Mouse (Mus musculus) heart, embryonic 10.5 days (tissue): Measurements from ENCODE around the gene C3. TPM values are rescaled to one million over a fixed set of nuclear protein-coding genes. Genes with fewer than 3 reads are reported as not detected.

Experiments used
- DNase-seq: peaks from one replicate; pipeline ENCODE4 v3.0.0-alpha.2; 2017; ENCODE audit warnings: low spot score
- H3K27ac ChIP-seq: fragments of 300-500 bp; sonication (generic); 2 replicates; pipeline ENCODE4 v1.5.1; 2016; ENCODE audit warnings: mild to moderate bottlenecking
- H3K27me3 ChIP-seq: fragments of 300-500 bp; sonication (generic); 2 replicates; pipeline ENCODE4 v1.6.1; 2016; ENCODE audit warnings: mild to moderate bottlenecking; ENCODE audit not compliant: poor library complexity, insufficient read depth, severe bottlenecking
- H3K36me3 ChIP-seq: fragments of 300-500 bp; sonication (generic); 2 replicates; pipeline ENCODE4 v1.6.1; 2016; ENCODE audit warnings: mild to moderate bottlenecking, moderate library complexity
- H3K4me1 ChIP-seq: fragments of 300-500 bp; sonication (generic); 2 replicates; pipeline ENCODE4 v1.6.1; 2016; ENCODE audit warnings: mild to moderate bottlenecking
- H3K4me3 ChIP-seq: fragments of 300-500 bp; sonication (generic); 2 replicates; pipeline ENCODE4 v1.5.1; 2016; ENCODE audit warnings: mild to moderate bottlenecking, moderate library complexity
- H3K9me3 ChIP-seq: fragments of 300-500 bp; sonication (generic); 2 replicates; pipeline ENCODE4 v1.6.1; 2016; ENCODE audit warnings: mild to moderate bottlenecking, moderate library complexity
- WGBS: fragments of 180-500 bp; shearing (Covaris S2); methylation state at CpG from one replicate; pipeline ENCODE4 v1.1.7; 2016; 5-methylcytosine and 5-hydroxymethylcytosine counted together
- polyA plus RNA-seq: library from polyadenylated mRNA; unstranded; fragments of >200 nt; fragmentation: Nextera tagmentation; extraction: Ambion mirVana; gene quantifications from 2 replicates; pipeline ENCODE4 v1.2.1, GENCODE M21; 2016

C3 gene
- polyA plus RNA-seq, 1 experiment from 2014 or later: 5.3 TPM

DNA sequence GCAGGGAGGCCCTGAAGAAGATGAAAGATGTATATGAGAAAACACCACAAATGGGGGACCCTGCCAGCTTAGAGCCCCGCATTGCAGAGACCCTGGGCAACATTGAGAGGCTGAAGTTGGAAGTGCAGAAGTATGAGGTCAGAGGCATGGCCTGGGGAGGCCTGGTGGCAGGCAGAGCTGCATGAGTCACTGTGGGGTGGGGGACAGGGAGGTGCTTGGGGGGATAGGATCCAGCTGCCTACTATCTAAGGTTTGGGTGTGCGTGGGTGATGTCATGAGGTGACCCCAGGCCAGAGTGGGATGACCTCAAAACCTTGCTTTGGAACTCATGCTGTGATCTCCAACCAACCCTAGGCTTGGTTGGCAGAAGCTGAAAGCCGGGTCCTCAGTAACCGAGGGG is 33.4 kb upstream of the C3 start:
- Histone ChIP-seq H3K4me1 (peaks cover 15% of the 10 kb centered on the region), H3K36me3 (peaks cover 80% of the 10 kb centered on the region), H3K4me3 (no peak overlapping the region), H3K9me3 (no peaks in the 10 kb centered on the region), H3K27me3 (no peaks in the 10 kb centered on the region), H3K27ac (no peak overlapping the region)
- peak; percentile 47 for DNase-seq
- 92% methylated on average over 4 of the region's 4 CpGs for WGBS

DNA sequence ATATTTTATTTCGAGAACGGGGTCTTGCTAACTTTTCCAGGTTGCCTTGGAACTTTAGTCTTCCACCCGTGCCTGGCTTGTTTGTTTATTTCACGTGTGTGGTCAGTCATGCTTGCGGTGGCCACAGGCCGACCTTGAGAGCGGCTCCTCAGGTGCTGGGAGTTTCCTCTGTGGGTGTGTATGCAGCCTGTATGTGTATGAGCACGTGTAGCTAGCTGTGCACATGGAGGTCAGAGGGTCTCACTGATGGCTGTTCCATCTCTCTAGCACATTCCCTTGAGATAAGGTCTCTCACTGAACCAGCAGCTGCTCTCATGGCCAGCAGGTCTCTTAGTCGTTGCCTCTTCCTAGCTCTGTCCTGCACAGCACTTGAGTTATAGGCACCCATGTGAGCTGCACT is 32.4 kb upstream of the C3 start:
- Histone ChIP-seq H3K27me3 (no peaks in the 10 kb centered on the region), H3K36me3 (peaks cover 89% of the 10 kb centered on the region), H3K4me1 (peaks cover 13% of the 10 kb centered on the region), H3K27ac (no peak overlapping the region), H3K4me3 (no peak overlapping the region), H3K9me3 (no peaks in the 10 kb centered on the region)
- peak; percentile 63 for DNase-seq
- WGBS: 73% methylated on average over 9 of the region's 9 CpGs

DNA sequence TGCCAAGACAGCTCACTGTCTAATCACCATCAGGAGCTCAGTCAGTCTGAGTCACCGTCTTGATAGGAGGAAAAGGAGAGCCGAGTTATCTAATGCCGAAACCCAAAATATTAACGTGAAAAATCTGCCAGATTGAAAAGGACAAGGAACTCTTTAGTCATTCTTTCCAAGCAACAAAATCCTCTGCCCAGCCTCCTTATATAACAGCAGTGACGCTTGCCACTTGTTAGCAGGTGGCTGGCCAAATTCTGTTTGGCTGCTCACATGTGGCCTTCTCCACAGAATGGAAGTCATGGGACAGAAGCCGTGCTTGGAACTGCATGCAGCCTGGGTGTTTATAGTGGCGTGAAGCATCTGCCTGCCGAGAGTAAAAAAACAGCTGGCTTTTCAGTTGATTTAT is 31.8 kb upstream of the C3 start:
- Histone ChIP-seq H3K36me3 (peaks cover 95% of the 10 kb centered on the region), H3K9me3 (no peaks in the 10 kb centered on the region), H3K27me3 (no peaks in the 10 kb centered on the region), H3K27ac (no peak overlapping the region), H3K4me1 (peaks cover 7% of the 10 kb centered on the region), H3K4me3 (no peak overlapping the region)
- WGBS: 87% methylated on average over 8 of the region's 8 CpGs
- peak; percentile 42 for DNase-seq

DNA sequence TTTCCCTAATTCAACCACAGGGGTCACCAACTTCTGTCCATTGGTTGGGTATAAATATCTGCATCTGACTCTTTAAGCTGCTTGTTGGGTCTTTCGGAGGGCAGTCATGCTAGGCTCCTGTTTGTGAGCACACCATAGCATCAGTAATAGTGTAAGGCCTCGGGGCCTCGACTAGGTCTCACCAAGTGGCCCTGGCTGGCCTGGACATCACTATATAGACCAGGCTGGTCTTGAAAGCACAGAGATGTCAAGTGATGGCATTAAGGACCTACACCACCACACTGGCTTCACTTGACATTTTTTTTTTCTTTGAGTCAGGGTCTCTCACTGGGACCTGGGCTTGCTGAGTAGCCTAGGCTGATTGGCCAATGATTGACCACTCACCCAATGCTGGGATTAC is 30.3 kb upstream of the C3 start:
- Histone ChIP-seq H3K4me1 (peaks cover 8% of the 10 kb centered on the region), H3K4me3 (no peak overlapping the region), H3K27me3 (no peaks in the 10 kb centered on the region), H3K27ac (no peak overlapping the region), H3K9me3 (no peaks in the 10 kb centered on the region), H3K36me3 (peaks cover 98% of the 10 kb centered on the region)
- DNase-seq: peak; percentile 67
- 95% methylated on average over 3 of the region's 3 CpGs for WGBS

DNA sequence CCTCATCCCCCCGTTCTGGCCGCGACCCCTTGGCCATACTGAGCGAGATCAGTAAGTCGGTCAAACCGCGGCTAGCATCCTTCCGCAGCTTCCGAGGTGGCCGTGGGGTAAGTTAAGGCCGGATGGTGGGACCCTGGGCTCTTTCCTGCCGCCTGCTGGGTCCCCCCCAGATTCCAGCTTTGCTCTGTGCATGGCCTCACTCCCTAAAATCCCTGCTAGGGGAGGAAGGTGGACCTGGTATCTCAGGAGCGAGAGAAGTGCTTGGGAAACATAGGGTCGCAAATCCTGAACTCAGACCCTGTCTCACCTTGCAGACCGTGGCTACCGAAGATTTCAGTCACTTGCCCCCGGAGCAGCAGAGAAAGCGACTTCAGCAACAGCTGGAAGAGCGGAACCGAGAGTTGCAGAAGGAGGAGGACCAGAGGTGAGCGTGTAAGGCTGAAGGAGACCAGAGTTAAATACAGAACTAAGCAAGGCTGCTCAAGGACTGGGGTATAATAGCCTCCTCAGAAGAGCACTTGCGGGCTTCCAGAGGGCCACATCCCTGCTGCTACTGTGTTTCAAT is 29.1 kb upstream of the C3 start:
- Histone ChIP-seq H3K36me3 (peaks cover 88% of the 10 kb centered on the region), H3K4me3 (no peak overlapping the region), H3K9me3 (no peaks in the 10 kb centered on the region), H3K27me3 (no peaks in the 10 kb centered on the region), H3K4me1 (peaks cover 10% of the 10 kb centered on the region), H3K27ac (no peak overlapping the region)
- peak; percentile 69 for DNase-seq
- 95% methylated on average over 22 of the region's 22 CpGs for WGBS

DNA sequence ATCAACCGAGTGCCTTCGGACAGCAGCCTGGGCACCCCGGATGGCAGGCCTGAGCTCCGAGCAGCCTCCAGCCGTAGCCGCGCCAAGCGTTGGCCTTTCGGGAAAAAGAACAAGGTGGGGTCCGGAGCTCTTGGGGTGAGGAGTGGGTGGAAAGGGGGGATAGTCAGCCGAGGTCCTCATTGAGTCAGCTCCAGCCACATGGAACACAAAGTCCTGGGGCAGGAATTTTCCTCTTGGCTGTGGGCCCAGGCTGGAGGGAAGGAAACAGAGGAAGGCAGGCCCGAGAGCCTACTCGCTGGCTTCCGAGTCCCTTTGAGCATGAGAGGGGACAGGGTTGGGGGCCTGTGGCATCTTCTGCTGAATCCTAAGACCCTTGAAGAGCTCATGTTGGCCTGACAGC is 27.4 kb upstream of the C3 start:
- Histone ChIP-seq H3K27me3 (no peaks in the 10 kb centered on the region), H3K4me1 (peaks cover 13% of the 10 kb centered on the region), H3K27ac (no peak overlapping the region), H3K9me3 (no peaks in the 10 kb centered on the region), H3K4me3 (no peak overlapping the region), H3K36me3 (peaks cover 72% of the 10 kb centered on the region)
- WGBS: 93% methylated on average over 14 of the region's 14 CpGs
- no peak for DNase-seq

DNA sequence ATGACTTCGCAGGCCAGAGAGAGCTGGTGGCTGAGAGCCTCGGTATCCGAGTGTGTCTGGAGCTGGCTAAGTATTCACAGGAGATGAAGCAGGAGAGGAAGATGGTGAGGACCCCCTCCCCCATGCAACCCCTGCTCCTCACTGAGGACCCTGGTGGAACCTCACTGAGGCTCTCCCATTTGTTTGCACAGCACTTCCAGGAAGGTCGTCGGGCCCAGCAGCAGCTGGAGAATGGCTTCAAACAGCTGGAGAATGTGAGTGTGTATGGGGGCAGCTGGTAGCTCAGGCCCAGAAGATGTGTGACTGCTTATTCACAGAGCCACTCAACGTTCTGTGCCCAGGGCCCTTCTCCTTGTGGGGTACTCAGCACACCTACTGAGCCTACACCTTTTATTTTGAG is 25.4 kb upstream of the C3 start:
- Histone ChIP-seq H3K27ac (no peak overlapping the region), H3K4me3 (no peak overlapping the region), H3K9me3 (no peaks in the 10 kb centered on the region), H3K36me3 (peaks cover 51% of the 10 kb centered on the region), H3K4me1 (peaks cover 17% of the 10 kb centered on the region), H3K27me3 (no peaks in the 10 kb centered on the region)
- peak; percentile 67 for DNase-seq
- WGBS: 69% methylated on average over 6 of the region's 6 CpGs

DNA sequence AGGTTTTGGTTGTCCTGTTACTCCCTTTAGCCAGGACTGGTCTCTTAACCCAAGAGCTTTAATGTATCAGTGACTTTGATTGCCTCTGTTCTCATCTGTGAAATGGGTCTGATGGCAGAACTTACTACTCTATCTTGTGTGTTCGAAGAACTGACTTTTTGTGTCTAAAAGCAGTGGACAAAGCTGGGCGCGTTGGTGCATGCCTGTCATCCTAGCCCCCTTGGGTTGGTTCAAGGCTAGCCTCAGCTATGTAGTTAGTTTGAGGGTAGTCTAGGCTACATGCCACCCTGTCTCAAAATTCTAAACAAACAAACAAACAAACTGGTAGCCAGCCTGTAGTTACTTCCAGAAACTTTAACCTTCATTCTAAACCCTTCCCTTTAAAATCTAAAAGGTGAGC is 23.5 kb upstream of the C3 start:
- Histone ChIP-seq H3K36me3 (peaks cover 35% of the 10 kb centered on the region), H3K27ac (no peak overlapping the region), H3K4me3 (no peak overlapping the region), H3K27me3 (no peaks in the 10 kb centered on the region), H3K4me1 (peaks cover 21% of the 10 kb centered on the region), H3K9me3 (no peaks in the 10 kb centered on the region)
- DNase-seq: peak; percentile 72
- 92% methylated on average over 3 of the region's 3 CpGs for WGBS

DNA sequence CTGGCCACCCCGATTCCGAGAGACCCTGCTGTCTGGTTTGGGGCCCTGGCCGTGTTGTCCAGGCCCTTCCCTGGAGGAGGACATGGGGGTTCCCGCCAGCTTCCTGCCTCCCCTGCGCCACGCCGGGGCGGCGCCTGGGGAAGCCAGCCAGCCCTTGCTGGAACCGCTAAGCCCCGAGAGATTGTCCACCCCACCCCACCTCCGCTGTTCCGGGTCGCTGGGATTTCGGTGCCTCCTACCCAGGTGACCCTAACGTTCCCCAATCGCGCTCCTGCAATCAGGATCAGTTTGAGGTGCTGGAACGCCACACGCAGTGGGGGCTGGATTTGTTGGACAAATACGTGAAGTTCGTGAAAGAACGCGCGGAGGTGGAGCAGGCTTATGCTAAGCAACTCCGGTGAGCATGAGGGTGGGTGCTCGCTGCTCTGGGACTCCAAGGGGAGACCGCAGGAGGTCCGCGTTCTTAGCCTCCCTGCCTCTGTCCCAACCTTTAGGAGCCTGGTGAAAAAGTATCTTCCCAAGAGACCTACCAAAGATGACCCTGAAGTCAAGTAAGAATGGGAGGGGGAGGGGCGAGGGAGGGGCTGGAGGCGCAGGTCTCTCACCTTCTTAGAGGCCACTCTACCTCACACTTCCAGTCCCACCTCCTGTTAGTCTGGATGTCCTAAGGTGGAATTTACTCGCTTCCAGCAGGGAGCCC is 22.7 kb upstream of the C3 start:
- DNase-seq: no peak
- H3K4me3 ChIP-seq: peak overlapping the region; percentile 82
- peaks cover 27% of the 10 kb centered on the region for H3K36me3 ChIP-seq
- H3K27ac ChIP-seq: peak overlapping the region; percentile 91
- WGBS: 2% methylated on average over 33 of the region's 33 CpGs
- H3K4me1 ChIP-seq: peaks cover 26% of the 10 kb centered on the region
- H3K9me3 ChIP-seq: no peaks in the 10 kb centered on the region
- no peaks in the 10 kb centered on the region for H3K27me3 ChIP-seq

DNA sequence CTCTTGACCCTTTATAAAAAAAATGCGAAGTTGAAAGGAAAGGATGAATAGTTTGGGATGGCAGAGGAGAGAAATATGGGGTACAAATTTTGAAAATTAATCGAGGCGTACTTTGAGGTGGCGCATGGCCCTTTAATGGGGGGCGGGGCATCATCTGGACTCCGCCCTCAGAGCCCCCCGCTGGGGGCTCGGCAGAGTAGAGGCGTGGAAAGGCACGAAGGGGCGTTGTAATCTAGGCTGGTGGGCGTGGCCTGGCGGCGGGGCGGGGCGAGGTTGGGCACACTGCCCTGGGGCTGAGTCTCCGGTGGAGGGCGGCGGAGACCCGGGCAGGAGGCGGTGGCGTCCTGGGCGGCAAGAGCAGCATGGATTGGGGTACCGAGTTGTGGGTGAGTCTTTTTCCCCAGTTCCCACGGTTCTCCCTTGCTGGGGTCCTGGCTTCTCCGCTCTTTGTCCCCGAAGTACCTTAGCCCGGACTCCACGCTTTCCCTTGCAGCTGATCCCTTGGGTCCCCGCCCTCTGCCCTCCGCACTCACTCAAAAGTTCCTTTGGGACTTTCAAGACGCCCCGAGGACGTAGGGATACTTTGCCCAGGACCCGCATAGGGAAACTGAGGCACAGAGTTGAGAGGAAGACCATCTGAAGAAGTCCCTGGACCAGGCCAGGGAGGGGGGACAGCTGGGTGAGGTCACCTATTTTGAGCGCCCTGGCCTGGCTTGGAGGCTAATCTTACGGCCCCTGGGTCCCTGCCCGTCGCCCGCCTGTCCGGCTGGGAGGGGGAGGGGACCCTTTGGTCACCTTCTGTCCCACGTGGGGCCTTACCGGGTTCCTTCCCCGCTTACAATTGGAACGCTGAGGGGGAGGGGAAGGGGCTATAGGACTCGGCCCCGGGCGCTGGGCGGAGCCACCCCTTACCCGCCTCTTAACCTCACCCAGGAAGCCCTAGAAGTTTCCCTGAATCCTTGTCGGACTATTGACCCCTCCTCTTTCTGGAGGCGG is 21.5 kb upstream of the C3 start, which contains the start of gene Trip10:
TSS of gene Trip10 (plus strand) at position 270 of the 996 bp plus-strand sequence.
- DNase-seq: peak; percentile 98
- WGBS: 1% methylated on average over 51 of the region's 52 CpGs
- Histone ChIP-seq H3K27ac (peak within 1 kb of the TSS; percentile 91), H3K27me3 (no peaks in the 10 kb centered on the region), H3K36me3 (peaks cover 23% of the 10 kb centered on the region), H3K4me3 (peak within 1 kb of the TSS; percentile 82), H3K9me3 (no peaks in the 10 kb centered on the region), H3K4me1 (peaks cover 26% of the 10 kb centered on the region)

DNA sequence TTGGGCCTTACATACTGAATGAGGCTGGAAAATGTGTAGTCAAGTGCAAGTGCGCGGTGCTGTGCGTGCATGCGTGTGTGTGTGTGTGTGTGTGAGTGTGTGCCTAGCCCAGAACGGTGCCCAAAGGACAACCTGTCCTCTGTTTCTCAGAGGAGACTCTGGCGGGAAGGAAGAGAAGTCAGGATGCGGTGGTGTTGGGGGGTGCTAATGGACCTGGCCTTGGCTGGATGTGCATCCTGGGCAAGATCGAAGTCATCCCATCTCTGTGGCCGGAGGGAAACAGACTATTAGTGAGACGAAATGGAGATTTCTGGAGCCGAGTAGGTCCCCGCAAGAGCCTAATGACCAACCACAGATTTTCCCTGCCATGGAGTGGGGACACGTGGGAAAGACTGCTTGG is 20.8 kb upstream of the C3 start:
- Histone ChIP-seq H3K4me3 (peak overlapping the region; percentile 82), H3K4me1 (peaks cover 26% of the 10 kb centered on the region), H3K27me3 (no peaks in the 10 kb centered on the region), H3K36me3 (peaks cover 19% of the 10 kb centered on the region), H3K9me3 (no peaks in the 10 kb centered on the region), H3K27ac (peak overlapping the region; percentile 91)
- 9% methylated on average over 13 of the region's 13 CpGs for WGBS
- no peak for DNase-seq

DNA sequence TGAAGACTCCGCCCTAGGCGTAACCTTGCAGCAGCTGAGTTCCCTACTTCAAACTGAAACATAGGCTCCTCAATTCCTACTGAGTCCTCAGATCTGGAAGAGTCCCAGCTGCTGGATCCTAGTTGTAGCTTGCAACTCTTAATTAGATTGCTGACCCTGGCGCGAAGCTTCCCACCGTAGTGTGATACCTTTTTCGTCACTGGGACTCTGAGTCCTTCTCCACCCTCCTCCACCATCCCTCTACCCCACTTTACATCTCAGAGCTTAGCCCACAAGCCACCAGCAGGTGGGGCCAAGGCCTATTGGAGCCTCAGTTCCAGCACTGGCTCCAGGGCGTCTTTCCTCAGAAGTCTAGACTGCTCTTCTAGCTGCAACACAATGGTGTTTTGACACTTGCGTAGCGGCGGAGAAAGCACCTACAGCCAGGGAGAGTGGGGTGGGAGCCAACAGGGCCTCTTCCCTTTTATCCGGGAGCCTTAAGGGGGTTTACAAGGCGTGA is 20.3 kb upstream of the C3 start, which contains the start of gene Gpr108:
TSS of gene Gpr108 (minus strand) at position 246 of the 499 bp plus-strand sequence.
- Histone ChIP-seq H3K4me3 (peak within 1 kb of the TSS; percentile 82), H3K36me3 (peaks cover 17% of the 10 kb centered on the region), H3K27ac (peak within 1 kb of the TSS; percentile 95), H3K9me3 (no peaks in the 10 kb centered on the region), H3K4me1 (peaks cover 23% of the 10 kb centered on the region), H3K27me3 (no peaks in the 10 kb centered on the region)
- WGBS: under 1% methylated on average over 12 of the region's 12 CpGs
- peak; percentile 94 for DNase-seq
